Mouse (Mus musculus) ovary, postnatal 36 days (tissue): ENCODE measurements at regions not wholly inside any gene's neighbourhood (a gene's known extent, or its start where the extent isn't known, plus 50 kb on each side); places are given as distances from the start of the nearest gene placed in this dataset.

ENCODE experiments used
- DNase-seq: peaks from one replicate; pipeline ENCODE4 v3.0.0; 2022; ENCODE audit warnings: low spot score, mixed read lengths

- no peak for DNase-seq
Measured at GRCm38 (mm10) chr7:71289702-71290101, 61.6 kb downstream of the Gm10295 start.

- no peak for DNase-seq
Measured at GRCm38 (mm10) chr7:71289266-71289665, 62.0 kb downstream of the Gm10295 start.

- no peak for DNase-seq
Measured at GRCm38 (mm10) chr7:71287441-71287840, 63.8 kb downstream of the Gm10295 start.

GRCm38 (mm10) chr7:71284246-71284645, 67.0 kb downstream of the Gm10295 start:
- no peak for DNase-seq

GRCm38 (mm10) chr7:71283419-71283818, 67.9 kb downstream of the Gm10295 start:
- no peak for DNase-seq

- DNase-seq = no peak
Measured at GRCm38 (mm10) chr7:71266101-71266500, 85.2 kb downstream of the Gm10295 start.

DNA sequence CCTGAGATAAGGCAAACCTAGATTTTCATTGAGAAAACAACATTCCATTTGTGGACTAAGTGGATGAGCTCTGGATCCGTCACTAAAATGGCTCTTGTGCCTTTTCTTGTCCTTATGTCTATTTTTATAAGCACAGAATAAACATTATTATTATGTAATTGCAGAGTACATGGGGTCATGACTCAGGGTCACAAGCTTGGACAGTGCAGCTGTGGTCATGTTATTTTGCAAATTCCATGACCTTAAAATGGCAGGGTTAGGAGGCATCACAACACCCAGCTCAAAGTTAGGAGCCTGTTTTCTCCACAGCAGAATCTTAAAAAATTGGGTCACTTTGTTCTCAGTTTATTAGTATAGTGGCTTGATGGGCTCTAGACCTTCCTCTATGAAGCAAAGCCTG, 87.2 kb downstream of the Gm10295 start:
- no peak for DNase-seq

GRCm38 (mm10) chr7:71249669-71250068, 101.6 kb downstream of the Gm10295 start:
- no peak for DNase-seq

DNA sequence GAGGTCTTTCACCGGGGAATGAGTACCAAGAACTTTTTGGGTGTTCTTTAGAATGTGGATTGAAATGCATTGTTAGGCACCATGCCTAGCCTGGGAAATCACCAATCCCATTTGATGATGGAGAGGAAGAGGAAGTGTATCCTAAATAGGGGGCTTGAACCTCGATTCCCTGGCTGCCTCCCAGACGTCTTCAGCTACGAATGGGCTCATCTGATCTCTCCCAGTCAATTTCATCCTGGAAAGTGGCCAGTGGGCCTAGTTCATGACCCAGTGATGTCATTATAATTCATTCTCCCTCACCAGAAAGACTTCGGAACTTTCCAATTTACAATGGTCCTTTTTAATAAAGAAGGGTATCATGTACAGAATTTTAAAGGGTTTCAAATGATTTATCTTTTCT, 102.1 kb downstream of the Gm10295 start:
- no peak for DNase-seq

DNA sequence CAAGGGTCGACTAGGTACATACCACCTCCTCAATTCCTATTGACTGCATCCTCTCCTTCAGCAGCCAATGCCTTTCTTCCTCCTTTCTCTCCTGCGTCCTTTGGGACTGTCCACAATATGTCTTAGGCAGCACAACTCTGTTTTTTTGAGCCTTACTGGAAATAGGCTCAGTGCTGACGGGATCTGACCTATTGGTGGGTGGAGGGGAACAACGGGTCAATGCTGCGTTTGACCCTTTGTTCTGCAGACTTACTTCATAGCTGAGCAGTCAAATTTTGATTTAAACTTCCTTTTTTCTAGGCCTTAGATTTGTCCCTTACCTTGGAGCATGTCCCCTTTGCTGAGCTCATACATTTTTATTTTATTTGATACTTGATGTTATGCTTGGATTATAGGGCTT, 103.4 kb downstream of the Gm10295 start:
- no peak for DNase-seq

GRCm38 (mm10) chr7:71242379-71242911, 108.8 kb downstream of the Gm10295 start:
- DNase-seq = no peak

DNA sequence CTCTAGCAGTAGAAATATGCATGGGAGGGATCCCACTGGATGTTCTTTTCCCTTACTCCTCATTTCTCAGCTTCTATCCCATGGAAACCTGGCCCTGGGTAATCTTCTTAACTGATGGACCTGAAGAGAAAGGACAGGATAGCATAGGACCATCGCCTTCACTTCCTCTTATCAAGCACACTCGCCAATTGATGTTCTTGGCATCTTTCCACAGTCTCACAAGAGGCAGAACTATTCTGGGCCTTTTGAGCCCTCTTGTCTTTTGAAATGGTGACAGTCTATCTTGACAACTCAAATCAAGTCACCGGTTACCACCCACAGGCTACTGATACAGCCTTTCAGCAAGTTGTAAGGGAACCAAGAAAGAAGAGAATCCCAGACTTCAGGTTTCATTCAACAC, 112.1 kb downstream of the Gm10295 start:
- DNase-seq = no peak

DNA sequence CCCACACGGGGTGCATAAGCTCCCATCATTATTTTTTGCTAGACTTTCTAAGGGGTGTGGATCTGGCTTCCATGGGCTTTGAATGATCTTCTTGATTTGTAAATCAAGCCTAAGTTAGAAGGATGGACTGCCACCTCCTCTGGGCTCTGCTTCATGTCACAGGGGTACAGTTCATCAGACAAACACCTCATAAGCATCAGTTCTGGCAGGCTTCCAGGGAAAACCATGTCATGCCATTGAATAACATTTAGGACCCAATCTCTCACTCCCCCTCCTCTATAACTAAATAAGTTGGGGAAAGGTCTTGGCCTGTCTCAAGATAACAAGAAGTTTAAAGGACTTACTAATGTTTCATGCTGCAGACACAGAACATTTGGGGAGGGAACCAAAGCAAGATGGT, 115.0 kb downstream of the Gm10295 start:
- DNase-seq = no peak

GRCm38 (mm10) chr7:71234176-71234769, 117.0 kb downstream of the Gm10295 start:
- DNase-seq = no peak

- no peak for DNase-seq
Measured at GRCm38 (mm10) chr7:71232821-71233815, 118.2 kb downstream of the Gm10295 start.

DNA sequence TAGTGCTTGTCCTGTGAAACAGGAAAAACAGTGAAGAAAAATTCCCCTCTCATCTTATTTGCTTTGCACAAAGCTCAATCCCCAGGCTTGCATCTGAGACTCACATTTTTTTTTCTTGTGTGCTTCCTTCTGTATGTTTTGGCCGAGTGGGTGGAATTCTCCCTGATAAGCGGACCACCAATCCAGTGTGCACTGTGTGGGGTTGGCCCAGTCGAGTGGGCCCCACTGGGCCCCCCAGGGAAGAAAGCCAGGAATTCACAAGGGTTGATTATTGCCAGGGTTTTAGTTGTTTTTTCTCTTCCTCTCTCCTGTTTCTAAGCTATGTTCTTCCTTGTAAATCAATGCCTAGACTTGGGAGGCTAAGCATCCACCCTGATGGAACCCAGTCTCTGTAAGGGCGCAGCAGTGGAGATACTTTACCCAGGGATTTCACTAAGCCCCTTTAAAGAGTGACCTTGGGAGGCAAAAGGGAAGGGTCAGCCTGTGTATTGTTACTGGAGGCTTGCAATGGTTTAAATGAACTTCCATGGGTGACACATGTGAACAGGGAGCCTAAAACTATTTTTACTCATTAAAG, 120.3 kb downstream of the Gm10295 start:
- DNase-seq = peak; percentile 23

GRCm38 (mm10) chr7:71229183-71229582, 122.1 kb downstream of the Gm10295 start:
- no peak for DNase-seq

- DNase-seq = no peak
Measured at GRCm38 (mm10) chr7:71224320-71224865, 126.9 kb downstream of the Gm10295 start.

- peak; percentile 40 for DNase-seq
Measured at GRCm38 (mm10) chr7:71223513-71224319, 127.6 kb downstream of the Gm10295 start.

DNA sequence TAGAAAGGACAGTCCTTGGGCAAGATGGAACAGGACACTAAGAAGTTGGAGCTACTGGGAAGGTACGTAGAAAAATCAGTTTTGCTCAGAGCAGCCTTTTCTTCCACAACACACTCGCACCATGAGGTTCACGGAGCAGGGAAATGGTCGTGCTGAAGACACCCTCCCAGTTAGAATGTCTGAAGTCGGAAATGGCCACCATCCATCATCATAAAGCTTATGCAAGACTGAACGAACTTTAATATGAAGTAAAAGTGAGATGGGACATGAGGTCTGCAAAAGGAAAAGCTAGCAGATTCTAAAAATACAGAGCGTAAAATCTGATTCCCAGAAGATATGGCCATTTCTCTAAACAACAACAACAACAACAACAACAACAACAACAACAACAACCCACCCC, 133.9 kb downstream of the Gm10295 start:
- DNase-seq = no peak

DNA sequence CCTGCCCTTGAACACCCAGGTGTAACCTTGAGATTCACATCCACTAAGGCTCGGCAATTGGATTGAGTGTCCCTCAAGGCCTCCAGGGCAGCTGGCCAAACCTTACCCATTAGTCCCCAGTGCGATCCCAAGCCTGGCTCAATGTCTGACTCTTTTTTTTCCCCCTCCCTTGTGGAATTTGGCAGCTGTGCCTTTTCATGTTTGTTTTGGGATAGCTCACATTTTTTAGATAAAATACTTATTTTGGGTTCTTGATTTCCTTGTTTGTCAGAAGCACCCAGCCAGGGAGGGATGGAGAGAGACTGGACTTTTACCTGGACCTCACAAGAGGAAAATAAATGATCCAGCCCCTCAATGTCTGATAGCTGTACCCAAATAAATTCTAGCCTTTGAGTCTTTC, 134.5 kb downstream of the Gm10295 start:
- peak; percentile 72 for DNase-seq
